Mouse (Mus musculus) neutrophil, adult 5-6 weeks (primary cell): Measurements from ENCODE around the gene Lrrc4. TPM values are rescaled to one million over a fixed set of nuclear protein-coding genes. Genes with fewer than 3 reads are reported as not detected.

Source experiments
- ATAC-seq: fragments of 151-379, 151-347 bp; 2 replicates; pipeline ENCODE4 v1.8.0; 2017; ENCODE audit warnings: mild to moderate bottlenecking, moderate TSS enrichment; ENCODE audit not compliant: insufficient number of reproducible peaks, poor library complexity, low FRiP score, severe bottlenecking; ENCODE audit errors: extremely low read depth
- total RNA-seq: library from RNA; stranded (forward); fragments of 200-1000 nt; gene quantifications from 2 replicates; pipeline ENCODE4 v1.2.3, GENCODE M21; 2017

Gene Lrrc4
- 0.12 TPM in 1 of 2 replicates, not detected in the other for total RNA-seq

DNA sequence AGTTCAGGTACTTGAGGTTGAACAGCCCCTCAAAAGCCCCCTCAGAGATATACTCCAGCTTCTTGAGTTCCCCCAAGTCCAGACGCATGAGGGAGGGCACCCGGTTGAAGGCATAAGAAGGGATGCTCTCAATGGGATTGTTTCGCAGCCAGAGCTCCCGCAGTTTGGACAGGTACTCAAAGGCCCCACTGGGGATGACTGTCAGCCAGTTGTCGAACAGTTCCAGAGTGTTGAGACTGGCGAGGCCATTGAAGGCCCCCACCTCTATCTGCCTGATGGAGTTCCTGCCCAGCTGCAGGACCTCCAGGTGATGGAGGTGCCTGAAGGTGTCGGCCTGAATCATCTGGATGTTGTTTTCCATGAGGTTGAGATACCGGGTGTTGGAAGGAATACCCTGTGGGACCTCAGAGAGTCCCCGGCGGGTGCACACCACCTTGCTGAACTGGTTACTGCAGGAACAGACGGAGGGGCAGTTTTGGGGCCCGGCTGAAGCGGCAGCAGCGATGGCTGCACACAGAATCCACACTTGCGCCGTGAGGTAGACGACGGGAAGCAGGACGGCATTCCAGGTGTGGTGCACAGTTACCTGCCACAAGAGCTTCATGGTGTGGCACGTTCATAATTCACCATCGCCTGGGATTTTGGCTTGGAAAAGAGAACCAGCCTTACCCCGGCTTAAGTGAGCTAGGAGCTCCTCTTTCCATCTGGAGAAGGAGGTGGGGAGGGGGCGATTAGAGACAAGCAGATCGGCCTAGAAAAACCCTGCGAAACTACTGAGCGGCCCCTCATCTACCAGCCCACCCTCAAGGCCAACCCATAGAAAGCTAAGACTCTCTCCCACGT lies at the start of gene Lrrc4:
Gene Lrrc4 (minus strand): TSS at position 737 of the 843 bp plus-strand sequence.
- no peak for ATAC-seq

DNA sequence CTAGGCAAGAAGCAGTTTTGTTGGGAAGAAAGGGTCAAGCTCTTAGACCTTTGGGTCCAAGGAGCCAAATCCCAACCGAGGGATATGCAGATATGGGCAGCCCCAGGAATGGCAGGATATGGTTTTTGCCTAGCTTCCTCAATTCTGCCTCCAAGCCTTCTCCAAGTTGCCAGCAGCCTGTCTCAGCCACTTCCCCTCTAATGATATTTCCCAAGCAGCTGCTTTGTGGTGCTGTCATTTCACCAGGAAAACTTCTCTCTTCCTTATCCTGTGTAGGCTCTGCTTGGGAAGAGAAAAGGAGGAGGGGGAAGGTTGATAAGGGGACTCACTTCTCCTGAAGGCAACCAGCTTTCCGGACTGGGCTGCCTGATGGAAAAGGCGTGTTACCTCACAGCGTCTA lies 49.4 kb upstream of the Lrrc4 start:
- no peak for ATAC-seq

DNA sequence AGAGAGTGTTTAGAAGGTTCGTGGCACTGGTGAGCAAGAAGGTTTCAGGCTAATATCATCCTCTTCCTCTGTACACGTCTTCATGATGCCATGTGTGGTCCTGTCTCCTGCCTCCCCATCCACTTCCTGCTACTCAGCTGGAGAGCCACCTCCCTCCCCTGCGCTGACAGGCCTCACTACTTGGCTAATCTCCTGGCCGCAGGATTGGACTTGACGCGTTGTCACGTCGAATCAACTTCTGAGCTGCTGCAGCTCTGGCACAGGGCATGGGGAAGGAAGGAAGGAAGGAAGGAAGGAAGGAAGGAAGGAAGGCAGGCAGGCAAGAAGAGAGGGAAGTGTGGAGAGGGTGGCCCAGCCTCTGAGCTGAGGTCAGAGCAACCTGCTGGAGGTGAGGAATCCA lies 47.8 kb upstream of the Lrrc4 start:
- no peak for ATAC-seq

DNA sequence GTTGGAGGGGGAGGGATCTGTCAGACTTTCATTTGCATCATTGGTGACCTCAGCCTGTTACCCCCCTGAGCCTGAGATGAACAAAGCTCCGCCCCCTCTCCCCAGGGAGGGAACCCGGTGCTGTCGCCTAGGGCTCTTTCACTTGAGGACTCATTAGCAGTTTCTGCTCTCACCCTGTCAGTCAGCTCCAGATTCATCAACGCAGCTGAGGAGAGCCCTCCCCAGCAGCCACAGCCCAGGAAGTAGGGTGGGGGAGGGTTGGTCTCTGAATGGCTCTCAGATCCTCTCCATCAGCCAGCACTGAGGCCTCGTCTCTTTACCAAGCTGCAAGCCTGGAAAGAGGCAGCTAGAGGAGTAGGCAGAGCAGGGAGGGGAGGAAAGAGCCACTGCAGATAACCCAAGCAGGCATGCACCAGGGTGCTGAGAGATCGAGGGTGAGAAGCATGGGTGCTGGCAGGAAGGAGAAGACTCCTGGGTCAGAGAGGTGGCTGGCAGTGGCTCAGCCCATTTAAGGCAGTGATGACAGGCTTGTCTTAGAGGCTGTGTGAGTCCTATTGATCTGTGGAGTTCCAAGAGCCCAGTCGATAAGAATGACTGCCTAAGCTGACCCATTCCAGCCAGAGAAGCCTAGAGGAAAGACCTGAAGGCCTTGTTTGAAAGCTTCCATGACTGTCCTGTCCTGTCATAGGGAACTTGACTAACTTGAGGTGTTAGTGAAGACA lies 46.6 kb upstream of the Lrrc4 start:
- no peak for ATAC-seq

DNA sequence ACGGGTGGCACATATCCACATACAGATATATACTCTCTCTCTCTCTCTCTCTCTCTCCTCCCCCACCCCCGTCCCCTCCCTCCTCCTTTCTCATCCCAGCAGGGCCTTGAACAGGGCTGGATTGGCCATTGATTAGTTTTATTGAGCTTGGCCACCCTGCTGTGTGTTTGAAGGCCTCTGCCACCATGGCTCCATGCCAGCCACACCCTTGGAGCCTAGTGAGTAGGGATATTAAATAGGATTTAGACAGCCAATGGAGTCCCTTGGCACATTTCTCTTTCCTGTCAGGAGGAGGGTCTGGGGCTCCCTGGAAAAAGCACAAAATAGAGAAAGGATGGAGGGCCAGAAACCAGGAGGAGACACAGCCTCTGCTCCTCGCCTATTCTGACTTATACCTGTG lies 44.9 kb upstream of the Lrrc4 start:
- ATAC-seq = no peak

DNA sequence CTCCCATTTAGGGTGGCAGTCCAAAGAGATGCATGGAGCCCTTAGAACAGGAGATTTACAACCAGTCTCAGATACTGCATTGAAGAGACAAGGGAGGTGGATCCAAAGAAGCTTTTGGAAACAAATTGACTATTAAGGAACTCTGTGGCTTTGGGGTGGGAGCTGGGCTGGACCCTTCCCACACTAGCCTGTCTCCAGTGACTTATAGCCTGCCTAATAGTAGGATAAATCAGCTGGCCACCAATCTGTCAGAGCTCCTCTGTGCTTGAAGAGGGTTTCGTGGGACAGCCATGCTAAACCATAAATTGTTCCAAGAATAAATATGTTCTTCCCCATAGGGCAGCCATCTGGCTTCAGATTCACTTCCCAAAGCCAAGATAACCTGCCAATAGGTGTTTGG lies 43.8 kb upstream of the Lrrc4 start:
- ATAC-seq = no peak

DNA sequence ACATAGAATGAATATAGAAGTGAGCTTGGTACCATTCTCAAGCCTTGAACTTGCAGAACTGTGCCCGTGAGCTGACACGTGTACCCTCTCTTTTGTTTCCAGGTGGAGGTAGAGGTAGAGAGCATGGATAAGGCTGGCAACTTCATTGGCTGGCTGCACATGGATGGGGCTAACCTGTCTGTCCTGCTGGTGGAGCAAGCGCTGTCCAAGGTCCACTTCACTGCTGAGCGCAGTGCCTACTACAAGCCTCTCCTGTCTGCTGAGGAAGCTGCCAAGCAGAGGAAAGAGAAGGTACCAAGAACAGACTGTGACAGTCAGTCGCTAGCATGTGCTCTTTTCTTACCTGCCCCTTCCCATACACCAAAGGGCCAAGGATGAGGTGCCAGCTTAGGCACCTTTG lies 43.2 kb upstream of the Lrrc4 start:
- no peak for ATAC-seq

DNA sequence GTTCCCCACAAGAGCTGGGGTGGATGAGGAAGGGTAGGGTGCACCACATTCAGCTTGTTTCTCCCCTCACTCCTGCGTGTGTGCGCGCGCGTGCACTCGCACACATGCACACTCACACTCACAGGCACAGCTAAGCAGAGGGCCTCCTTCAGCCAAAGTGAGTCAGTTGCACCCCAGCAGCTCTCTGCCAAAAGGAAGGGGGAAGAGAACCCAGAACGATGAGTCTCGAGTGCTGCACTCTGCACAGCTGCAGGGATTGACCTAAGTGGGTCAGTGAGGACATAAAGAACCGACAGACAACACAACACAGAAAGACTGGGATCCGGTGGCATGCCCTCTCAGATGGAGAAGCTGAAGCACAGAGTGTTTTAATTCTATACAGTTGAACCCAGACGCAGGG lies 42.5 kb upstream of the Lrrc4 start:
- no peak for ATAC-seq

DNA sequence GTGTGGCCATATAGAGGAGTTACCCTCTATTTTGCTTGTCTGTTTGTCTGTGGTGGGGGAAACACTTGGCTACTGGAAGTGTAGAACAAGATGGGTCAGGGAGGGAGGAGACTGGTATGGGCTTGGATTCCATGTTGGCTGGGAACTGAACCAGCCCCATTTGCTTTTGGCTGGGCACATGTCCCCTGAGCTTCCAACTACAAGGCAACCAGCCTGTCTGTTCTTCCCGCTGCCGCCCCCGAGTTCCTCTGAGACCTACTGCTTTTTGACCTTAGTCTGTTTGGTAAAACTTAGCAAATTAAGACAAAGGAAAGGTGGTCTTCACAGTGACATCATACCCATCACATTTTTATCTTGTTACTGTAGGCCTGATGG lies 40.9 kb upstream of the Lrrc4 start:
- no peak for ATAC-seq

DNA sequence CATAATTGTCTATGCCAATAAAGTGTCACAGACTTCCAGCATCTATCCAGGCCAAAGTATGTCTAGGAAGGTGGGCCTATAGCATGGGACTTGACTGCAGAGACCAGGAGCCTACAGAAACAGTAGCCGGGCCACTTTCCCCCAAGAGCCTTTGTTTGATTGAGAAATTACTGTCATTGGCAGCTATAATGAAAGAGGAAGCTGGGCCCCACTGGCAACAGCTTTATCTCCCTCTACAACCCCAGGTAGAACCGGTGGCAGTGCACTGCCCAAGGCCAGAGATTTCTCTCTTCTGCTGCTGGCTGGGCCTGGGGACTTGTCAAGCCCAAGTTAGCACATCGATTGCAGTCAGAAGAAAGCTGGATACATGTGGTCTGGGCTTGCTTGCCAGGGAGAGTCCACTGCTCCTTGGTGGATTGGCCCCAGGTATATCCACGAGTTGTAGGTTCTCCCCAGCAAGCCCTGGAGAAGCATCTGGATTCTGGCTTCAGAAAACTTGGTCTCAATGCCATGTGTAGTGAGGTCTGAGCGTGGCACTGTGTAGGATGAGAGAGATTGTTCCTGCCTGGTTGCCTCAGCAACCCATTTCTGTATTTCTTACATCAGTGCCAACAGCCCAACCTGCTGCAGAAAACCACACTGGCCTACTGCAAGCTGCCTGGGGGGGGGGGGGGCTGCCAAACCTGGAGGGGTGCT lies 40.3 kb upstream of the Lrrc4 start:
- ATAC-seq = no peak

DNA sequence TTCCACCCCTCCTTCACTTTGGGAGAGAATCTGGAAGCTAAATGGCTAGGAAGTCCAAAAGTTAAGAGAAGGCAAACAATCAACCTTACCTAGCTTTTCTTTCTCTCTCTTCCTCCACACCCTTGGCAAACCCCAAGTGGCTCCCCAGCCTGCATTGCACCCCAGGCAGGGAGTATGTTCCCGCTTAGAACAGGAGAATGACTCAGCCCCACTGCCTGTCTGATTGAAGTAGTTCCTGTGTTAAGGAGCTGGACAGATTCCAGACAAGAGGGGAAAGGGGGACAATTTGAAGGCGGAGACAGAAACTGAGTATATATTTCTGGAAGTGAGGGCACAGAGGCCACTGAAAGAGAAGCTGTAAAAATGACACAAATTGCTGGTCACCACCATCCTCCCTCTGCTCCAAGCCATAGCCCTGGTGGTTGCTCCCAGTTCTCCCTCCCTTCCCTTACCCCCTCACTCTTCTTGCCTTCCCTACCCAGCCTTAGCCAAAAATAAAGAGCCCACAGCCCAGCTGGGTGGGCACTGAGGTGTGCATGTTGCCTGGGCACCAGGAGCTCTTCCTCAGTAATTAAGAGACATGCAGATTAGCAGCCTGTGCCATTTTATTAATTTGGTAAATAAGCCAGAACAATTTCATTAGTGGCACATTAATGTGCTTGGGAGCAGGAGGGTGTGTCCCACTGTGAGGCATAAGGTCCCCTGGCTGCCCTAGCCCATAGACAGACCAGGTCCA lies 36.1 kb upstream of the Lrrc4 start:
- ATAC-seq = no peak

DNA sequence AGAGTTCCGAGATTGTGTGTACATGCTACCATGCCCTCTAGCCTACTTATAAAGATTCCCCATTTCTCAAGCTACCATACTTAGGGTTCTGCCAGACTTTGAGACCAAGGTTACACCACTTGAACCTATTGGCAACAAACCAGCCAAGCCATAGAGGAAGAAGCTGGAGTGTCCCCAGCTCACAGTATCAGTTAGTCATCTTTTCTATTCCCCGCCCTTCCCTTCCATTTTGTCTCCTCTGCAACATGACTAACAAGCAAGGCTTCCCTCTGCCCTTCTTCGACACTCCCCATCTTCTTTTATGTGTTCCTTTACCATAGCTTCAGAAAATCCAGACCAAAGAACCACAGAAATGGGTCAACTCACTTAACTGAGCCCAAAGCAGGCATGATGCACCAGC lies 34.7 kb upstream of the Lrrc4 start:
- no peak for ATAC-seq

DNA sequence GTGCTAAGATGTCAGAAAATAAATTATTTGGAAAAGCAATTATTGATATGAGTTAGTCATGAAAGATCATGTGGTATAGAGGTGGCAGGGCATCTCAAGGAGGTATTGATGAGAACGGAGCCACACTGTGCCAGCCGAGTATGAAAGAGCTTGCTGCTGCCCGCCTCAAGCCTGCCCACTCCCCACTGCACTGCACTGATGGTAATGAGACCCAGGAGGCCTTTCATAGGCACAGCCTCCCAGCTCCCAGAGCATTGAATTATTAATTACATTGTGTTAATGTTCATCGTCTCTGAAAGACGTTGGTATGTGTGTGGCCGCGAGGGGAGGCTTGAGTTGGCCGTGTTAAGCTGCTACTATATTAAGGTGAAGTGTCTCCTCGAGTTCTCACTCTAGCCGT lies 33.6 kb upstream of the Lrrc4 start:
- ATAC-seq = no peak

DNA sequence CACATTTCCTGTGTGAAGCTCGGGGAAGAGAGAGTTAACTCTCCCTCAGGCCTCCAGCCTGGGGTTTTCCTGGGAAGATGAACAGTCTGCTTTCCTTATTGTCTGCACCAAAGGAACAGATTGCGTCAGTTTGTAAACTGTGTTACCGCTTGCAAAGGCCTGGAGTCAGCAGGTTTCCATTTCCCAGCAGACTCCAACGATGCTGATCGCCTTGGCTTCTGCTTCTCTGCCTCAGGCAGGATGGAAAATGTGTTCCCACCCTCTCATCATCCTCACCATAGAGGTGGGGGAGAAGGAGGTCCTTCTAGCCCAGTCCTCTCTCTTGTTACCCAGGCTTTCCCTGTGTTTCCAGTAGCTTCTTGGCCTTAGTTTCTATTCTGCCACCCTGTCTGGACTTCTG lies 33.1 kb upstream of the Lrrc4 start:
- ATAC-seq = no peak

DNA sequence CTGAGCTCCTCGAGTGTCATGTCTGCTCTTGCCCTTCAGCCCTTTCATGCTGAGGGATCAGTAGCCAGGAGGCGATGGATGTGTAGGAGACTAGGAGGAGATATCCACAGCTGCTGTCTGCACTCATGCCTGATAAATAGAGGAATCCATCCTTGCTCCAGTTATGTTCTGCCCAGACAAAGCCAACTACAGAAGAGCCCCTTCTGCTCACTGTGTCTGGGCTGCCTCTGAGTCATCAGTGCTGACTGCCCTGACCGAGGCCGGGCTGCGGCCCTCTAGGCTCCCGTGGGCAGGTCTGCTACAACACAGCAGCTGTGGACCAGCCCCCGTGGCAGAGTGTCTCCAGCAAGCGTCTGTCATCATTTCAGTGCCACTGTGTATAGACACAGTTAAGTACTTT lies 30.8 kb upstream of the Lrrc4 start:
- no peak for ATAC-seq

DNA sequence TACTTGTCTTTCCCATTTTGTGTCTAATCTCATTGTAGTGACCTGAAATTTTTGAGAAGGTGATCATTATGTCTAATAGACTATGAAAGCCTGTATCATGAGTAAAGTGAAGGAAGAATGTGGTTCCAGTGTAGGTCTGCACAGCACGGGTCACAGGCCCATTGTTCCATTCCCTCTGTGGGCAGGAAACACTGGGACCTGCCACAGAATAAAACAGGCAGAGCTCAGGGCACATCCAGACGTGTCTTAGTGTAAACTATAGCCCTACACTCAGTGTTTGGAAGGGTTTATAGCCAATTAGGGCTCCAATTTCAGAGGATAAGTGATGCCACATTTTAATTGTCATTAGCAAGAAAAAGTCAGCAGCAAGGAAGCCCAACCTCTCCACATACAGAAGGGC lies 29.4 kb upstream of the Lrrc4 start:
- no peak for ATAC-seq

DNA sequence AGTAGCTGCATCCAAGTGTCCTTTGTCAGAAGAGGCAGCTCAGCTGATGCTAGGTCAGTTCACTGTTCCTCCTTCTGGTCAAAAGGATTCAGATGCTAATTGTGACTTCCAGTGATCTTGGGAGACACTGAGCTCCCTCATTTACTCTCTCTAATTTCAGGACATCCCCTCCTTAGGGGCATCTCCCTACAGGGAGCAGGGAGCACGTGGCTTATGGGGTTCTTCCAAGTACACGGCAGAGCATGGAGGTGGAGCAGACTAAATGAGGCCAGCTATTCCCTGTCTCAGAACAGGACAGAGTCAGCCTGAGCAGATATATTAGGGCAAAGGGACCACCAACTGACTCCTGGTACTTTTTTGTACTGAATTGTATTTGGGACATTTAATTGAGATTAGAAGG lies 28.9 kb upstream of the Lrrc4 start:
- ATAC-seq = no peak

DNA sequence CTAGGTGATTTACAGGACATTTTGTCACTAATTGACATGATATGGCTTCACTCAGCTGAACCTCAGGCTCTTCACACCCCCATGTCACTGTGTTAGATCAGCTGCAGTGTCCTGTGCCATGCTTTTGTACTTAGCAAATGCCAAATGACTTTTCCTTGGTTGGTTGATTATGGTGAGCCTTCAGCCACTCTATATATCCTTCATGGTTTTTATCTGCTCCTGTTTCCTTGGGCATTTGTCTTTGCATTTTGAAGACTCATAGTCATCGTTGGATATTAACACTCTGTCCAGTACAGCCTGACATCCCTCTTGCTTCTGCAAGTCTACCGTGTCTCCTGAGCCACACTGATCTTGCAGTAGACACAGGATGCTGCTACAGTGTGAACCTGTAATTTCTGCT lies 27.5 kb upstream of the Lrrc4 start:
- ATAC-seq = no peak
